Mouse (Mus musculus) small intestine, adult 2 months (tissue): ENCODE measurements at regions not wholly inside any gene's neighbourhood (a gene's known extent, or its start where the extent isn't known, plus 50 kb on each side); places are given as distances from the start of the nearest gene placed in this dataset.

Experiments
- CTCF ChIP-seq: fragments of 200-500 bp; IDR thresholded peaks from 2 replicates; pipeline ENCODE4 v1.5.1; 2012; ENCODE audit warnings: low read depth, mild to moderate bottlenecking, control low read depth, inconsistent platforms, low read length, moderate library complexity, mixed read lengths; ENCODE audit not compliant: insufficient replicate concordance, insufficient read length; ENCODE audit errors: extremely low read depth
- POLR2A ChIP-seq: fragments of 200-500 bp; IDR thresholded peaks from 2 replicates; pipeline ENCODE4 v1.6.1; 2012; ENCODE audit warnings: low read depth, mild to moderate bottlenecking, control low read depth, inconsistent platforms, low read length, moderate library complexity

- TF ChIP-seq CTCF (peak; percentile 71; the same call in 1 of the 2 replicates), POLR2A (no peak)
Observed at GRCm38 (mm10) chr8:12192006-12192405, 86.6 kb upstream of the A230072I06Rik start.
